Mouse (Mus musculus): Measurements from ENCODE around the gene Ttc1. TPM values are rescaled to one million over a fixed set of nuclear protein-coding genes. Genes with fewer than 3 reads are reported as not detected.
A peak's percentile ranks its signal among the peaks of the same experiment; 100 is the strongest.

The Ttc1 gene
- total and polyA plus RNA-seq, 2 experiments from 2014 or later: 16.4 to 68.7 TPM

DNA sequence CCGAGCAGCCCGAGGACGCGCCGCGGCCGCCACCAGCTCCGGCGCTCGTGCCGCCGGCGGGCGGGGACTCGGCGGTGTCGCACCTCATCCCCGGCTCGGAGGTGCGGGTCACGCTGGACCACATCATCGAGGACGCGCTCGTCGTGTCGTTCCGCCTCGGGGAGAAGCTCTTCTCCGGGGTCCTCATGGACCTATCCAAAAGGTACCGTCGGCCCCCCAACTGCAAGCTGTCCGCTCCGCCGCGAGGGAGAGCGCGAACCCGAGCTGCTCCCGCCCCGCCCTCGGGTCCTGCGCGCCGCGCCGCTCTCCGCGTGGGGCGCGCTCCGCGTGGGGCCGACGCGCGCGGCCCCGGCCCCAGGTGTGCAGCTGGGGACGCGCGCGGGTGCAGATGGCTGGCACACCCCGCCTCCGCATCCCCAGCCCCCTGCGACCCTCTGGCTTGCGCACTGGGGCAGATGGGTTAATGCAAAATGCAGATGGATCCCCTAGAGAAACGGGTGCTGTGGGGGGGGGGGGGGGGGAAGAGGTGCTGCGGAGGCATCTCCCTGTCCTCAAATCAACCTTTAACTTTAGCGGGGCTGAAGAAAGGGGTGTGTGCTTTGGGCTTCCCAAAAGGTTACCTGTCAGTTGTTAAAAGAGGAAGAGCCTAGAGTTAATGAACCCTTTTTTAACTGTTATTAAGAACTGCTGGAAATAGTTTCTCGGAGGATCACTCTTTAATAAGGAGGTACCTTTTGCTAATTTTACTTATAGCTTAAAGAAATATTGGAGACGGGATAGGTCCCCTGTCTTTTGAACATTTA lies 65.2 kb downstream of the Ttc1 start:
- DNase-seq (ENCODE audit: low spot score) (peak; percentile 58), ATAC-seq (ENCODE audit: insufficient read depth, low read depth) (peak; percentile 9)
- Histone ChIP-seq H3K9me3 (replicated peaks; ENCODE audit: control insufficient read depth, low read length) (no peaks in the 10 kb centered on the region), H3K4me3 (ENCODE audit: low read depth, low read length) (peak overlapping the region; percentile 98), H3K27ac (ENCODE audit: low read depth) (peak overlapping the region; percentile 98), H3K36me3 (replicated peaks; ENCODE audit: control insufficient read depth, insufficient read depth, low read length) (peaks cover 11% of the 10 kb centered on the region), H3K27me3 (ENCODE audit: control insufficient read depth, insufficient read depth, low read length) (no peaks in the 10 kb centered on the region), H3K4me1 (ENCODE audit: control insufficient read depth, insufficient read depth) (peaks cover 11% of the 10 kb centered on the region), H3K4me2 (ENCODE audit: low read depth, low read length) (peak overlapping the region; percentile 92), H3K9ac (replicated peaks; ENCODE audit: low read depth, low read length) (peak overlapping the region; percentile 99)
- WGBS: under 1% methylated on average over 67 of the region's 72 CpGs
- TF ChIP-seq CTCF (IDR thresholded peaks at IDR 0.05; ENCODE audit: low read depth) (no peak), EP300 (IDR thresholded peaks at IDR 0.05; ENCODE audit: low read depth) (no peak)

GRCm38 (mm10) chr11:43681472-43682414 lies 66.1 kb downstream of the Ttc1 start, which contains the start of gene Pwwp2a:
Gene Pwwp2a (plus strand): TSS chr11:43681998.
- under 1% methylated on average over 58 of the region's 87 CpGs for WGBS
- peak; percentile 99 for DNase-seq (ENCODE audit: low spot score)
- Histone ChIP-seq H3K27ac (ENCODE audit: low read depth) (peak within 1 kb of the TSS; percentile 98), H3K9me3 (replicated peaks; ENCODE audit: control insufficient read depth, low read length) (no peaks in the 10 kb centered on the region), H3K36me3 (replicated peaks; ENCODE audit: control insufficient read depth, insufficient read depth, low read length) (peaks cover 4% of the 10 kb centered on the region), H3K4me3 (ENCODE audit: low read depth, low read length) (peak within 1 kb of the TSS; percentile 98), H3K4me1 (ENCODE audit: control insufficient read depth, insufficient read depth) (peaks cover 11% of the 10 kb centered on the region), H3K9ac (replicated peaks; ENCODE audit: low read depth, low read length) (peak within 1 kb of the TSS; percentile 99), H3K4me2 (ENCODE audit: low read depth, low read length) (peak within 1 kb of the TSS; percentile 92), H3K27me3 (ENCODE audit: control insufficient read depth, insufficient read depth, low read length) (no peaks in the 10 kb centered on the region)
- TF ChIP-seq EP300 (IDR thresholded peaks at IDR 0.05; ENCODE audit: low read depth): peak; percentile 63
- TF ChIP-seq CTCF (IDR thresholded peaks at IDR 0.05; ENCODE audit: low read depth): no peak
- ATAC-seq (ENCODE audit: insufficient read depth, low read depth): peak; percentile 99

Other genes with a start within 250 kb of the Ttc1 start
- 8.9 and 10.8 TPM in 2 replicates for gene Ccnjl, start 219.2 kb downstream of the Ttc1 start, total RNA-seq (2014; rRNA removed; ENCODE audit: low replicate concordance)
- gene Ccnjl, start 219.2 kb downstream of the Ttc1 start, polyA plus RNA-seq (2015; fragmentation: Nextera tagmentation; extraction: Ambion mirVana): 10.1 and 11.7 TPM in 2 replicates
- 0.08 and 1.0 TPM in 2 replicates for gene 4933415A04Rik, start 161.0 kb downstream of the Ttc1 start, total RNA-seq (2014; rRNA removed; ENCODE audit: low replicate concordance)
- gene 4933415A04Rik, start 161.0 kb downstream of the Ttc1 start, polyA plus RNA-seq (2015; fragmentation: Nextera tagmentation; extraction: Ambion mirVana): 4.8 and 5.5 TPM in 2 replicates
- not detected in 2 replicates for gene Fabp6, start 146.5 kb downstream of the Ttc1 start, total RNA-seq (2014; rRNA removed; ENCODE audit: low replicate concordance)
- gene Fabp6, start 146.5 kb downstream of the Ttc1 start, polyA plus RNA-seq (2015; fragmentation: Nextera tagmentation; extraction: Ambion mirVana): not detected in 2 replicates
- 16.0 and 16.9 TPM in 2 replicates for gene Pwwp2a, start 66.0 kb downstream of the Ttc1 start, total RNA-seq (2014; rRNA removed; ENCODE audit: low replicate concordance)
- gene Pwwp2a, start 66.0 kb downstream of the Ttc1 start, polyA plus RNA-seq (2015; fragmentation: Nextera tagmentation; extraction: Ambion mirVana): 11.9 and 12.4 TPM in 2 replicates
- gene Adra1b, start 153.2 kb upstream of the Ttc1 start, total RNA-seq (2014; rRNA removed; ENCODE audit: low replicate concordance): 36.4 and 56.4 TPM in 2 replicates
- 24.5 and 25.1 TPM in 2 replicates for gene Adra1b, start 153.2 kb upstream of the Ttc1 start, polyA plus RNA-seq (2015; fragmentation: Nextera tagmentation; extraction: Ambion mirVana)

All from heart, postnatal 0 days (tissue).